Mouse (Mus musculus): ENCODE measurements around the gene Tpra1.

Tpra1 gene

GRCm38 (mm10) chr6:88928026-88928425, 26.0 kb downstream of the Tpra1 start:
- no peak for DNase-seq (ENCODE audit: low spot score)

DNA sequence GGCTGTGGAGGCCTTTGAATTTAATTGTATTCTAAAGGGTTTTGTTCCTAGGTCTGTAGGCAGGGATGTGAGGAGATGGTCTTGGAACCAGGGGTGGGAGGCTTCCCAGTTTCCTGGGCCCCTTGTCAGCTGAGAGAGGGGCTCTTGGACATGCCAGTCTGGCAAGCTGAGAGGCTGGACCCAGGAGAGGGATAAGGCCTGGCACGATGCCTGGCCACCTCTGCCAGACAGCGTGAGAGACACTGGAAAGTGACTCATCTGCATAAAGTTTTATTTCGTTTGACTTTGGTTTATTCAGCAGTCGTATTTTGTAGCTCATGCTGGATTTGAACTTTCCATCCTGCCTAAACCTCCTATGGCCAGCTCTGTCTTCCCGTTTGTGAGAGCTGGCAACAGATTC, 26.5 kb downstream of the Tpra1 start:
- DNase-seq (ENCODE audit: low spot score): peak; percentile 47

DNA sequence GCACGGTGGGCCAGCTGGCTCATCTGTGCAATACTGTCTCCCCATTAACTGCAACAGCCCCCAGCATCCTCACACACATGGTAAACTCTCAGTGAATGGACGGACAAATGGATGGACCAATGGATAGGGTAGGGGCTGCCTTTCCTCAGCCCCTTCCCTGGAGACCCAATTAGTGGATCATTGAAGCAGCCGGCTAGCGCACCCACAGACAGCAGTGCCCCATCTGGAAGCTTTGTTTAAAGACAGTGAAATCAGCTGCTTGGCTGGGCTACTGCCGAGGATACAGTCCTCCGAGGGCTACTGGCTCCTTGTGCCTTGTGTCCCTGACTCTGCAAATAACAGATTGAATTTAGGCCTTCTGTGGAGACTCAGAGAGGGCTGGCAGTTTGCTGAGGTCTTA, 27.4 kb downstream of the Tpra1 start:
- no peak for DNase-seq (ENCODE audit: low spot score)

DNA sequence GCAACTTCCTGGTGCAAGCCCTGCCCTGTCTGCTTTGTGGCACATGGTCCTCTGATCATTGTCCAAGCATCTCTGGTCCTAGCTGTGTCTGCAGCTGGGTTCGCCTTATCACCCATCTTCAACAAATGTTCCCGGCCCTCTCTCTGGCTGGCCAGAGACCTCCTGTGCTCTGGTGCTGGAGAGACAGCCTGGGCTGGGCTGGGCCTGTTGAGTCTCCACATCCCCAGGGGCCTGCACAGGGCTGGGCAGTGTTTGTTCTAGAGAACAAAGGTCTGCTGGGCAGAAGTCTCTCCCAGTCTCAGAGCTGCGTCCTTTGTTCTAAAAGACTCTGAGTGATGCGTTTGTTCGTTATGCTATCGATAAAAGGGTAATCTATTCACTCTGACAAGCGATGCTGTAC, 28.0 kb downstream of the Tpra1 start:
- no peak for DNase-seq (ENCODE audit: low spot score)

DNA sequence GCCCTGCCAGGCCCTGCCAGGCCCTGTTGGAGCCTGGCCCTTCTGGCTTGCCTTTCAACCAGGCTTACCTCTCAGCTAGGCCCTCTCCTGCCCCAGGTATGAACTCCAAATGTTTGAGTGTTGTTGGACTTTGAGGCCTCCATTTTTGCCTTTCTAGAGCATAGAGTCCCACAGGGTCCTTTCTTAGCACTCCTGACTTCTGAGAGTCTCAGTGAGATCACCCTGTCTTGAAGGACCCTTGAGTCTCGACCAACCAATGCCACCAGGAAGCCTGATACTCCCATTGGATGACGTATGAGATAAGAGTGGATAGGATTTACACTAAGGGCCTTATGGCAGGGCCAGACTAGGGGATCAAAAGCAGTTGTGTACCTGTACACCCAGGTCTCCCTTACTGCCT, 29.4 kb downstream of the Tpra1 start:
- DNase-seq (ENCODE audit: low spot score): no peak

- no peak for DNase-seq (ENCODE audit: low spot score)
Observed at GRCm38 (mm10) chr6:88934132-88934531, 32.1 kb downstream of the Tpra1 start.

GRCm38 (mm10) chr6:88934816-88935215, 32.8 kb downstream of the Tpra1 start:
- no peak for DNase-seq (ENCODE audit: low spot score)

DNA sequence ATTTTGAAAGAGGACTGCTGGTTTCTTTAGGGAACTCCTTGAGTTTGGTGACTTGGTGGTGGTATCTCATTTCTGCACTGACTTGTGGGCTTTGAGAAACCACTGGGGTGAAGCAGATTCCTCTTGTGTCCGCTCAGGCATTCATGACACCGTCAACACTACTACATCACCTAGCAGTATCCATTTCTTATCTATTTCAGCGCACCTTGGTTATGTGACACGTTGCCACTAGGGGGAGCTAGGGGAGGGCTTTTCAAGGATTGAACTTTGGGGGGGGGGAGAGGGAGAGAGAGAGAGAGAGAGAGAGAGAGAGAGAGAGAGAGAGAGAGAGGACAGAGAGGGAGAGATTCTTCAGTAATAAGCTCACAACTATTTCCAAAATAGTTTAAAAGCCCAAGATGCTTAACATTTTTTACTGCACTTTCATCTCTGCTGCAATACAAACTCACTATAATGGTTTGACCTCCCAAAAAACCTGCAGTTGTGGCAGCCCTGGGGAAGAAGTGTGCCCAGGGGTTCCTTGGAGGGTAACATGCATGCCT, 33.8 kb downstream of the Tpra1 start:
- peak; percentile 73 for DNase-seq (ENCODE audit: low spot score)

GRCm38 (mm10) chr6:88936342-88937213, 34.5 kb downstream of the Tpra1 start:
- no peak for DNase-seq (ENCODE audit: low spot score)

GRCm38 (mm10) chr6:88937214-88937549, 35.1 kb downstream of the Tpra1 start:
- DNase-seq (ENCODE audit: low spot score): no peak

GRCm38 (mm10) chr6:88937971-88938663, 36.1 kb downstream of the Tpra1 start:
- no peak for DNase-seq (ENCODE audit: low spot score)

- no peak for DNase-seq (ENCODE audit: low spot score)
Observed at GRCm38 (mm10) chr6:88938664-88939055, 36.6 kb downstream of the Tpra1 start.

DNA sequence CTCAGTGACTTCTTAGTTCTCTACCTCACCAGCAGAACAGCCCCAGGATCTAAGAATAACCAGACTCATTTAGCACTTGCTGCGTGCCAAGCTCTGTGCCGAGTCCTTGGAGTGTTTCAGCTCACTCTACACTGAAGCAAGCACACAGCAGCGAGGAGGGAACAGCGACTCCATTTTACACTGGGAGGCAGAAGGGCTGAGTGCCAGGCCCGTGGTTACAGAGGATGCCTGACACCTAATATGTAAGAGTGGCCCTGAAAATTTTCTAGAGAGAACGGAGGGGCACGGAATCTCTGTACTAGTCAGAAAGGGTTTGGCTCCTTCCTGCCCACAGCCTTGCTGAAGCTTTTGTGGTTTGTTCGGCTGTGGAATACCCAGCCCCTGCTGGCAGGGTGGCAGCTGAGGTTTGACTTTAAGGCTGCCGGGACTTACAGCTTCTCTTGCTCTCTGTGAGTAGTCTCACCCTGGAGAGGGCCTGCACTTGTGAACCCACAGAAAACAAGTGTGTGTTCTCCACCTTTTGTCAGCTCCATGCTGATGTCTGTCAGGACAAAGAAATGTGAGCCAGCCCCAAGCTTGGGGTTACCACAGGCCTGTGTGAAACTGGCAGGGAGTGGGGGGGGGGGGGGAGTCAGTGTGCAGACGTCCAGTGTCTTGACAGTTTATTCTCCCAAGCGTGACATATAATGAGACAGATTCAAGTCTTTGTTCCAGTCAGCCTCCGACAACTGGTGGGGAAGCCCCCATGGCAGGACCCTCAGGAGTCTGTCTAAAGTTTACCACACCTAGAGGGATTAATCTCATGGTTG, 37.4 kb downstream of the Tpra1 start:
- DNase-seq (ENCODE audit: low spot score): no peak

DNA sequence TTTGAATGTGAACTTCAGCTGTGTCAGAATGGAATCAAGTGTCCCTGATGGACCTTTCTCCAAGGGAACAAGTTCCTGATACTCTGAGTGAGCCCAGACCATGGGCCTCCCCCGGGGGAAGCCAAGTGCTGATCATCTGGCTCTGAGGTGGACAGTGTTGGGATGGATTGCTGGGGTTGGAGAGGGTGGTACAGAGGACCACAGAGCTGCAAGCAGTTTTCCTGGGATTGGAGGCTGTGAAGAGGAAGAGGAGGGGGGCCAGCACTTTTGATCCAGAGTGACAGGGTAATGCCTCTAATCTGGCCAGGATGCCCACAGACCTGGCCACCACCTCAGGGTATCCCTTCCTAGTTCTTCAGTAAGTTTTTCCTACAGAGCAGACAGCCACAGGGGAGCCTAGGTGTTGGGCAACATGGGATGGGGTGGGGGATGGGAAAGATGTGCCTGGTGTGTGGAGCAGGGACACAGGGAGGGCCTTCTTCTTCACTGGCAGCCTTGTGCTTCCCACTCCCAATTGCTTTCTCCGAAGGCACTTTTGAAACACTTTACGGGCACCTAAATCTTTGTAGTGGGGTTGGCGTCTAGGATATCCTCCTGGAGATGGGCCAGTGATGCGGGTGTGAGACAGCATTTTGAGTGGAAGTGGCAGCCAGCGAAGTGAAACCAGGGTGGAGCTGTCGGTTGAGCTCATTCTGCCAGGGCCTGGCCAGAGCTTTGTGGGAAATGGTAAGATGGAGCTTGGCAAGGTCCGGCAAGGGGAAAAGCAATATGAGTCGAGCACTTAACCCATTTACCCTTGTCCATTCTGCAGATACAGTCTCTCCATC, 38.3 kb downstream of the Tpra1 start:
- no peak for DNase-seq (ENCODE audit: low spot score)

DNA sequence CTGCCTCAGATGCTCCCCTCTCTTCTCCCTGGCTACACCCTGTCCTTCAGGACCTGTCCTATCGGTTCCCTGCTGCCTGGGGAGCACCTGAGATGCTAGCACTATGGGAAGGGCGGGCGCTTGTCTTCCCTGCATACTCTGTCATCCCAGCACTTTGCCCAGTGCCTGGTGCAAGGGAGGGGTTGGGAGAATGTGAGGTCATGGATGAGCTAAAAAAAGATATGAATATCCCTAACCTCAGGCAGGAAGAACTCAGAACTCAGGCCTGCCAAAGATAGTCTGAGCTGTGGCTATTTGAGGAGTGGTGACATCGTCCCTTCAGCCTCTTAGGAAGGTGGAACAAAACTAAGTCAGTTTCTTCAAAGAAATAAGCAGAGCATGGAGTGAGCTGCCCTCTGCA, 39.6 kb downstream of the Tpra1 start:
- no peak for DNase-seq (ENCODE audit: low spot score)

DNA sequence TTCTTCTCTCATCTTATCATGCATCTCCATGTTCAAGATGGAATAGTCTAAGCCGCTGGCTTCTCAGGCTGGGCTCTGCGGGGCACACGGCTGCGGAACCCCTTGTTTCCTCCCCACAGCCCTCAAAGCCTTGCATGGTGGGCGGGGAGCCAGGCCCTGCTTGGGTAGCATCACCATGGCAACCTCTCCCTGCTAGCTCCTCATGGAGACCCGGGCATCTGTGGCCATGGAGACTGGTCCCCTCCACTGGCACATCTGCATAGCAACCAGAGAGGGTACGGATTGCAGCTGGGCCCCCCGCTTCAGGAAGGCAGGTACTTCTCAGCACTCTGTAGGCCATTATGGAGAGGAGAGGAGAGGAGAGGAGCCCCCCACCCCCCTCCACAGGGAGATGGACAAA, 40.5 kb downstream of the Tpra1 start:
- DNase-seq (ENCODE audit: low spot score): no peak

DNA sequence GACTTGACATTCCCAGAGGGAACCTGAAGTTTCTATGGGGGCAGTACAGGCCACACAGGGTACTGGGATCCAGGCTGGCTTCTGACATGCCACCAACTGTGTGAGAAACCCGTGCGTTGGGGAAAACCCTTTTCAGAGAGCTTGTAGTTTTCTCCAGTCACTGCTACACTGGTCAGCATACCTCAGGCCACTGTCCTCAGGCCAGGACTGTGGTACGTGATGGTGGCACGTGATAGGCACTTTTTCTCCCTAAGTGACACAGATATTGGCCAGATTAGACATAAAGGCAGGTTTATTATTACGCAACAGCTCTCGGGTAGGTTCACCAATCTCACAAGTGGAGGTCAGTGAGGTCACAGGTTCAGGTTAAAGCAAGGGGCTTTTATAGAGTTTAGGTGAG, 41.6 kb downstream of the Tpra1 start:
- no peak for DNase-seq (ENCODE audit: low spot score)

DNA sequence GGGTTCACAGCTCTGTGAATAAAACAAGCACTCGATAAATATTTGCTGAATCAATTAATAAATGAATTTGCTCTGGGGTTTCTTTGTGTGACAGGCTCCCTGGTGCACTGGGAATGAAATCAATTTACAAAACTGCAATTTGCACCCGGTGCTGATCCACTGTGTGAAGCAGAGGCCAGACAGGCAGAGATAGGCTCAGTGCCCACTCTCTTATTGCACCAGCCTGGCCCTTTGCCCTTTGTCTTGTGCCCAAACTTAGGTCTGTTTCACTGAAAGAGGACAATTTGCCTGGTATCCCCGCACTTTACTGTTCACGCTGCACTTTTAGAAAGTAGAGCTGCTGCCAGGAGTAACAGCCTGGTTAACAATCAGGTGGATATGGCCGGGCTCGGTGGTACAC, 44.4 kb downstream of the Tpra1 start:
- DNase-seq (ENCODE audit: low spot score): no peak

DNA sequence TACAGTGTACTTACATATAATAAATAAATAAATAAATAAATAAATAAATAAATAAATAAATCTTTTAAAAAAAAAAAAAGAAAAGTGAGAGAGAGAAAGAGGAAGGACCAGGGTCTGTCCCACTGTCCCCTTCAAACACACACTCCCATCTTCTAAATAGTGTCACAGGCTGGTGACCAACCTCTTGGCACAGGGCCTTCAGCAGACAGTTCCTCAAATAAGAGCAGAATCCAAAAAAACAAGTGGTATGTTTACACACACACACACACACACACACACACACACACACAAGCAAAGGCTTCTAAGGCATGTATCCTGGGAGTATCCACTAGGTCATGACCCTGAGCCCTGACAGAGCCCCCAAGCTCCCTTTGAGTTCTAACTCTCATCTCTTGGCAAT, 45.7 kb downstream of the Tpra1 start:
- DNase-seq (ENCODE audit: low spot score): no peak

DNA sequence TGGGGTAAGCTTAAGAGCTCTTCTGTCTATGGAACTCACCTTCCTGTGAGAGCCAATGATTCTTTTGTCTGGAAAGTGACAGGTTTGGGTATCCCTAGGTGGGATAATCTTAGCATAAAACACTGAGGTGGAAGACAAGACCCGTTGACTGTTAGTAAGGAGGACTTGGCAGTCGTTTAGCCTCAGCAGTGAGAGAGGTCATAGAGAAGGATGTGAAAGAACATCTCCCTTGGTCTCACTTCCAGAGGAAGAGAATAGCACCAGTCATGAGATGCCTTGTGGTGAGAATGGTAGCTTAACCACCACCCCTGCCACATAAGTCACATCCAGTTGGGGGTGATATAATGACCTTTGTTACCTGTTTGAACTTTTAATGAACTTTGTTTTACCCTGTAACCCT, 54.7 kb downstream of the Tpra1 start:
- no peak for DNase-seq (ENCODE audit: low spot score)

DNA sequence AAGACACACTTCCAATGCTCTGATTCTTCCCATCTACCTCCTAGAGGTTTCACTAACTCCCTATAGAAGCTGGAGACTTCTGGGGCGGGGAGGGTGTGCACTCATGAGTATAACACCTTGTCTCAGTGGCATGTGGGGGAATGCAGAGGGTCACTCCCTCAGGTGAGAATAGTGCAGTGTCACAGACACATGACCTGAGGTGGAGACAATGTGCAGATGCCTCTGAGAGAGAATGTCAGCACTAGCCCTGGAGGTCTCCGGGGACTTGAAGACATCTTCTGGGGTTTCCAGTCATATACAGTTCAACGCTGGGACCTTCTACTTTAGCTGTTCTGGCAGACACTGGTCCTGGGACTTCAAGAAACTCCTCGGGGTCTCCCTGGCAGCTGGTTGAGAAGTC, 55.3 kb downstream of the Tpra1 start:
- DNase-seq (ENCODE audit: low spot score): no peak

- DNase-seq (ENCODE audit: low spot score): no peak
Observed at GRCm38 (mm10) chr6:88957801-88958211, 55.8 kb downstream of the Tpra1 start.
